Mouse (Mus musculus): ENCODE measurements around the gene Rufy2. TPM values are rescaled to one million over a fixed set of nuclear protein-coding genes. Genes with fewer than 3 reads are reported as not detected.
"Not testable (repeated sequence)": the region's sequence is repeated elsewhere in the genome, so short reads cannot be mapped to it uniquely, and the experiment has no call there.

Rufy2 gene
- total RNA-seq, 2 experiments from 2014 or later = 5.9 to 6.5 TPM

DNA sequence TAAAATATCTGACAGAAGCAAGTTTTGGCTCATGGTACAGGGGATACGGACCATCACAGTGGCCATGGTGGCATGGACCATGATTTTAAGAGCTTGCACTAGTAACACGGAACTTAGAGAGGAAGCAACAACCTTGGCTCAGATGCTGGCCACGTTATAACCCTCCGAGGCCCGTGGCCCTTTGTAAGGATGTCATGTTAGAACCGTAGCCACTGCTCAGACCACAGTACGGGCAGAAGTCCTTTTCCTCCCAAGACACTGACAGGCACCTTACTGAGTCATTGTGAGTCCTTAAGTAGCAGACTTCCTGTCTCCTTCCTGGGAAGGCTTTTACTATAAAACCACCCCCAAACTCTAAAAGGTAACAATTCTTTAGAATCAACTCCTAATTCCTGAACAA is 71.2 kb downstream of the Rufy2 start:
- no peak for DNase-seq

DNA sequence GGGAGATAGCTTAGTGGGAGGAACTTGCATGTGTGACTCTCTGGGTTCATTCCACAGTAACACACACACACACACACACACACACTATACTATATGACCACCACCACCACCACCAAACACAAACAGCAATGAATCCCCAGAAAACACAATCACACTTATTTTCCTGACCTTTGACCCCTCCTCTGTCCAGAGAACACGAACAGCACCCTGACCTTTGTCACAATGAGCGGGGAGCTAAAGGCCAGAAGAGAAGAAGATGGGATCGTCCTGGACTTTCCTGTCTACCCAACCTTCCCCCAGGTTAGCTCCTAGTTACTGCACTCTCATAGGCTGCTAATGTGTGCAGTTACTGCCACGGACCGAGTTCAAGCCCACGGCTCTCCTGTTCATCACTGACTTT is 72.0 kb downstream of the Rufy2 start:
- DNase-seq = no peak

DNA sequence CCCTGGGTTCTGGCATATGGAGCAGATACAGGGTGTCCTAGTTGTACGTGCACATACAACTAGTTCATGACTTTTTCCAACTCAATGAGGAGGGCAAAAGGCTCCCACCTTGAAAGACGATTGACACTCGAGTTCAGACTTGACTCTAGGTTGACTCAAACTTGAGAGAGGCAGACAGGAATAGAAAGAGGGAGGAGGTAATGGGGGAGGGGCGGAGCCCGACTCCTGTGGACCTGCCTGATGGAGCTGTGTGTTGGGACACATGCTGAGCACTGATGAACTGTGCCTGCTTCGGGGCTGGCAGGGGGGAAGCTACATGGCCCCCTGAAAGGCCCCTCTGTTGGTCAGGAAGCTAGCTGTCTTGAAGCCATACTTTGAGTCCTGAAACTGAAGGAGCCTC is 73.0 kb downstream of the Rufy2 start:
- DNase-seq = no peak

- DNase-seq = not testable (repeated sequence)
Observed at GRCm38 (mm10) chr10:63054071-63054470, 74.0 kb downstream of the Rufy2 start.

GRCm38 (mm10) chr10:63054586-63054985 is 74.6 kb downstream of the Rufy2 start:
- DNase-seq = no peak

DNA sequence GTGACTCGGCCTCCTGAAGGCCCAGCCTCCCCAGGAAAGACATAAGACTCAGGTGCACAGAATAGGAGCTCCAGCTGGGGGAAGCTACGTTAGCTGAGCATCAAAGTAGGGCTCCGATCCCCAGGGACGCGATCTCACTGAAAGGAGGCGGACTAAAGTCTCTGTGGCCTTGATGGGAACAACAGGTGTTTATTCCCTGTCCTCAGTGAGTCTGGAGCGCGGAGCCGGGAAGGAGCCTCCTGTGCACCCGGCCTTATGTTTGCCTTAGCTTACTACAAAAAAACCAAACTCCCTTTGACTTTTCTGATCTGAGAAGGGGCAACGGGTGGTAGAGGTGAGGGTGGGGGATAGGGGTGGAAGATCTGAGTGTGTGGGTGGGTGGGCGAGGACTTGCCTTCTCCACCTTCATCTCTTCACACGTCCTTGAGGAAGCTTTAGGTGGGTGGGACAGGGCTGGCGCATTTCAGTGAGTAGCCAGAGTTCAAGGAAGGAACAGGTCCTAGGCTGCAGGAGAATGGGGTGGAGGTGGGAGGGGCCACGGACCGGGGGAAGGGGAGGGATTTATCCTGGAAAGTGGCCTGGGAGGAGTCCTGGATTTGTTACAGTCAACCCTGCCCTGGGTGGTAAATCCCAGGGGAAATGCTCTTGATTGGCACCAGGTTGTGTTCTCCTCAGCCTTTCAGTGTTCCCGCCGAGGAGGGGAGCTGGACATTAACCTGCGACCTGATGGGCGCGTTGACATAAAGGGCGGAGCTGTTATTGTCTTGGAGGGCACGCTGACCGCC is 77.1 kb downstream of the Rufy2 start:
- DNase-seq = peak; percentile 19

GRCm38 (mm10) chr10:63059862-63060261 is 79.8 kb downstream of the Rufy2 start, which contains the start of gene Pbld1:
TSS of gene Pbld1 (plus strand) at chr10:63060162.
- DNase-seq = no peak

DNA sequence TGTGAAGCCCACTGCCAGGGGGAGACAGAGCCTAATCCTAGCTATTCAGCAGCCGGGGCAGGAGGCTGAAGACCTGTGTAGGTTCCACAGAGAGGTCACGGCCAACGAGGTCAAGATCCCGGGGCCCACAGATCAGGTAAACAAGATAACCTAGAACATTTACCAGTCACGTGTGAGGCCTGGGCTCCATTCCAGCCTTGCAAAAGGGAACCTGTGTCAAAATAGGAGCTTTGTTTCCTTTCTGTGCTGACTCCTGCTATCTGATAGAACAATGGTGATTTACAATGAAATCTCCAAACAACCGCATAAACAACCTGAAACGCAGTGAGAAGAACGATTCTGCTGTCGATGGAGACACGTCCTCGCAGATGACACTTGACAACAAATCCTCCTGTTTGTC is 80.4 kb downstream of the Rufy2 start:
- no peak for DNase-seq

- DNase-seq = no peak
Observed at GRCm38 (mm10) chr10:63061266-63061665, 81.2 kb downstream of the Rufy2 start.

GRCm38 (mm10) chr10:63062696-63063095 is 82.7 kb downstream of the Rufy2 start:
- no peak for DNase-seq

- no peak for DNase-seq
Observed at GRCm38 (mm10) chr10:63063365-63063764, 83.3 kb downstream of the Rufy2 start.

DNA sequence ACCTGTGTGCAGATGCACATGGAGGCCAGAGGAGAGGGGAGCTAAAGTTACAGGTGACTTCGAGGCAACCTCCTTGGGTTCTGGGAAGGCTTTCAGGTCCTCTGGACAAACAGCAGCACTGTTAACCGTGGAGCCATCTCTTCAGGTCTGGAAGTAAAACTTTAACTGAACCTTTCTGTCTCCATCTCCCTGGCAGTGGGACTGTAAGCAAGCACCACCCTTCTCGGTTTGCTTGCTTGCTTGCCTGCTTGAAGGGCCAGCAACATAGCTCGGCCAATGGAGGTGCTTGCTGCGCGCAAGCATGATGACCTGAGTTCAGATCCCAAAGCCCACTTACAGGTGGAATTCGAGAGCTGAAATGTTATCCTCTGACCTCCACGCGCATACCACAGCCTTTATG is 84.5 kb downstream of the Rufy2 start:
- no peak for DNase-seq

DNA sequence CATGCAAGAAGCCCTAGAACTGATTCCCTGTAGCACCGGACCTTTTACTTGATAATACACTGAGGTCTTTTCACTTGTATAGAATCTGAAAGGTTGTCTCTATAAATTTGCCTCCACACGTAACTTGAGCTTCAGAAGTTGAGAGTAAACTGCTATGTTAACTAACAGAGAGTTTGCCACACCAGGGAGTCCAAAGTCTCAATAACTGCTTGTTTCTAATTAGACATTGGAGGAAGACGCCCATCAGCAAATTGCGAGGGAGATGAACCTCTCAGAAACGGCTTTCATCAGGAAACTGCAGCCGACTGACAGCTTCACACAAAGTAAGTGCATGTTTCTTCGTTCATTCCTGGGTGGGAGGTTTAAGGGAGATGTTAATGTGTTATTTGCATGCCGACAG is 85.5 kb downstream of the Rufy2 start:
- DNase-seq = no peak

- DNase-seq = peak; percentile 66
Observed at GRCm38 (mm10) chr10:63065988-63066387, 86.0 kb downstream of the Rufy2 start.

Other genes starting within 250 kb of the Rufy2 start
- 10 to 100 TPM; 26.4 to 28.8 TPM for gene Ccar1, start 187.9 kb upstream of the Rufy2 start, total RNA-seq (2021)
- 1 to 10 TPM; 4.9 to 5.3 TPM for gene Tet1, start 71.2 kb upstream of the Rufy2 start, total RNA-seq (2021)
- gene Slc25a16, start 59.6 kb upstream of the Rufy2 start, total RNA-seq (2021) = 10 to 100 TPM; 14.6 to 15.7 TPM
- gene Dna2, start 33.2 kb upstream of the Rufy2 start, total RNA-seq (2021) = under 1 TPM; 0.46 to 0.75 TPM
- 10 to 100 TPM; 16.9 to 17.4 TPM for gene Hnrnph3, start 44.0 kb downstream of the Rufy2 start, total RNA-seq (2021)
- gene Pbld2, start 44.1 kb downstream of the Rufy2 start, total RNA-seq (2021) = 1 to 10 TPM; 2.7 to 3.2 TPM
- gene Pbld1, start 79.9 kb downstream of the Rufy2 start, total RNA-seq (2021) = 1 to 10 TPM in 1 of 2 experiments, under 1 TPM in 1; 0.35 to 1.1 TPM
- gene Atoh7, start 119.4 kb downstream of the Rufy2 start, total RNA-seq (2021) = not detected
- gene Mypn, start 223.7 kb downstream of the Rufy2 start, total RNA-seq (2021) = 100 to 1,000 TPM; 239 to 253 TPM

Measured in gastrocnemius, postnatal 25 days (tissue).